Mouse (Mus musculus): ENCODE measurements at regions not wholly inside any gene's neighbourhood (a gene's known extent, or its start where the extent isn't known, plus 50 kb on each side); places are given as distances from the start of the nearest gene placed in this dataset.

GRCm38 (mm10) chr7:136457867-136458448, 436.5 kb upstream of the Mgmt start:
- no peak for DNase-seq

GRCm38 (mm10) chr7:136477135-136477534, 417.3 kb upstream of the Mgmt start:
- no peak for DNase-seq

- no peak for DNase-seq
Observed at GRCm38 (mm10) chr7:136480641-136481202, 413.7 kb upstream of the Mgmt start.

- DNase-seq, result no peak
Observed at GRCm38 (mm10) chr7:136483237-136483636, 411.2 kb upstream of the Mgmt start.

GRCm38 (mm10) chr7:136487556-136487955, 406.9 kb upstream of the Mgmt start:
- no peak for DNase-seq

GRCm38 (mm10) chr7:136494862-136495261, 399.6 kb upstream of the Mgmt start:
- DNase-seq, result no peak

GRCm38 (mm10) chr7:136496335-136497242, 397.8 kb upstream of the Mgmt start:
- no peak for DNase-seq

GRCm38 (mm10) chr7:136500059-136500458, 394.4 kb upstream of the Mgmt start:
- DNase-seq, result no peak

GRCm38 (mm10) chr7:136501094-136501493, 393.3 kb upstream of the Mgmt start:
- DNase-seq, result no peak

GRCm38 (mm10) chr7:136501855-136502847, 392.3 kb upstream of the Mgmt start:
- DNase-seq, result peak; percentile 10

- DNase-seq, result no peak
Observed at GRCm38 (mm10) chr7:136511389-136511788, 383.0 kb upstream of the Mgmt start.

GRCm38 (mm10) chr7:136515376-136515775, 379.0 kb upstream of the Mgmt start:
- no peak for DNase-seq

- DNase-seq, result no peak
Observed at GRCm38 (mm10) chr7:136525821-136526220, 368.6 kb upstream of the Mgmt start.

- DNase-seq, result no peak
Observed at GRCm38 (mm10) chr7:136530006-136530785, 364.2 kb upstream of the Mgmt start.

GRCm38 (mm10) chr7:136531301-136531700, 363.1 kb upstream of the Mgmt start:
- no peak for DNase-seq

GRCm38 (mm10) chr7:136541876-136542655, 352.3 kb upstream of the Mgmt start:
- DNase-seq, result no peak

- DNase-seq, result no peak
Observed at GRCm38 (mm10) chr7:136542896-136543295, 351.5 kb upstream of the Mgmt start.

- peak; percentile 2 for DNase-seq
Observed at GRCm38 (mm10) chr7:136547837-136548236, 346.6 kb upstream of the Mgmt start.

GRCm38 (mm10) chr7:136556436-136556835, 338.0 kb upstream of the Mgmt start:
- DNase-seq, result no peak

GRCm38 (mm10) chr7:136559536-136559935, 334.9 kb upstream of the Mgmt start:
- no peak for DNase-seq

- DNase-seq, result no peak
Observed at GRCm38 (mm10) chr7:136570911-136571310, 323.5 kb upstream of the Mgmt start.
